Mouse (Mus musculus) T-helper 1 cell (primary cell): ENCODE results near the gene Clca1.
"Not testable (repeated sequence)": the region's sequence is repeated elsewhere in the genome, so short reads cannot be mapped to it uniquely, and the experiment has no call there.

Source experiments
- in situ Hi-C: fragments of 300-600 bp; cut with MboI, MseI; formaldehyde crosslinking; loops from one replicate; pipeline ENCODE4 v1.15.1; 2025; ENCODE audit warnings: high pct_unique_total_duplicates

Clca1 gene

GRCm38 (mm10) chr3:145032676-145033075 is at the start of gene Clca1:
TSS of gene Clca1 (minus strand) at chr3:145032776.
- in situ Hi-C loops: no loop called here

GRCm38 (mm10) chr3:145080904-145081303 is 48.3 kb upstream of the Clca1 start:
- in situ Hi-C loops: no loop called here

DNA sequence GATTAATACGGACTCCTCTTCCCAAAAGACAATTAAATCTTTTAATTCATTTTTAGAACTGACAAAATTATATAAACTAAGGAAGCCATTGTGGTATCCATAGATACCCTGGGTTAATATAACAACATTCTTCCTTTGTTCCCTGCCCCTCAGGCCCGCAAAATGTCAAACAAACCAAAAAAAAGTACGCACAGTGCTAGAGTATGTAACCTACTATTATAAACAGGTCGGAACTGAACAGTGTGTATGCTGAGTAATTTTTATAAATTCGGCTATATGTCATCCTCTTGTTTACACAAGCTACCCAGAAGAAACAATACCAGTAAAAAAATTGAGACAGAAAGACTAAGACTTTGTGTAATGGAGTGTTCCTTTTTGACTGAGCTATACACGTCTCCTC is 45.8 kb upstream of the Clca1 start:
- in situ Hi-C loops: no loop called here

- in situ Hi-C loops: no loop called here
Measured at GRCm38 (mm10) chr3:145072339-145072738, 39.8 kb upstream of the Clca1 start.

- in situ Hi-C loops: no loop called here
Measured at GRCm38 (mm10) chr3:145068964-145069363, 36.4 kb upstream of the Clca1 start.

DNA sequence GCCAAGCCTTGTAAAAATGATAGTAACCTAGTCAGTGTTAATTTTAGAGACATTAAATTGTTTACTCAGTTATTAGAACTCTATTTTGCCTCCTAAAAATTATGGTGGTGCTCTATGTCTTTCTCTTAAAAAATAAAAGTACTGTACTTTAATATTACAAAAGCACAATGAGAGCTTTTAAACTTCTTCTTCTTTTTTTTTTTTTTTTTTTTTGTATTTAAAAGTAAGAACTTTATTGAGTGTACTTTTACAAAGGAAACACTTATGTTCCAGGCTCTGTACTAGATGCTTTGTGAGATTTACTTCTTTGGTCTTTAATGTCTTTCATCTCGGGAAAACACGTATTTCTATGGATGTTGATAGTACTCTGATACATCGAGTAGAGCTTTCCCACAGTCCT is 22.6 kb upstream of the Clca1 start:
- in situ Hi-C loops: not testable (repeated sequence)

DNA sequence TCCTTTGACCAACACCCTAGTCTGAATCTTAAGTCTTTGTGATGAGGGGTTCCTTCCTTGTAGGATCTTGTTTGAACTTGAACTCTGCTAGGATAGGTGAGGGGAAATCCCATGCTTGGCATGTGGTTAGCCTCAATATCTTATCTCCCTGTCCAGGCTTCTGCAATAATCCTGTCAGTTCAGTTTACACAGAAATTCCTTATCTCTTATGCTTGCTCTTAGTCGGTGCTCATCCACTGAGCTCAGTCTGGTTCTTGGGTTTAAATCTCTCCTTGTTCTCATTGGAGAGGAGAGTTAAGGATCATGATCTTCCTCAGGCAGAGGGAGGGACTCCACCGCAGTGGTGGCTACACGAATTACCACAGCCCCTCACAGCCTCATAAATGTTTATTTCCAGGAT is 17.2 kb upstream of the Clca1 start:
- in situ Hi-C loops: no loop called here

GRCm38 (mm10) chr3:145038813-145039212 is 6.2 kb upstream of the Clca1 start:
- in situ Hi-C loops: no loop called here

GRCm38 (mm10) chr3:145028036-145028435 is 4.5 kb downstream of the Clca1 start:
- in situ Hi-C loops: no loop called here

- in situ Hi-C loops: no loop called here
Measured at GRCm38 (mm10) chr3:145026750-145027149, 5.8 kb downstream of the Clca1 start.

GRCm38 (mm10) chr3:145017807-145018206 is 14.8 kb downstream of the Clca1 start:
- in situ Hi-C loops: no loop called here

DNA sequence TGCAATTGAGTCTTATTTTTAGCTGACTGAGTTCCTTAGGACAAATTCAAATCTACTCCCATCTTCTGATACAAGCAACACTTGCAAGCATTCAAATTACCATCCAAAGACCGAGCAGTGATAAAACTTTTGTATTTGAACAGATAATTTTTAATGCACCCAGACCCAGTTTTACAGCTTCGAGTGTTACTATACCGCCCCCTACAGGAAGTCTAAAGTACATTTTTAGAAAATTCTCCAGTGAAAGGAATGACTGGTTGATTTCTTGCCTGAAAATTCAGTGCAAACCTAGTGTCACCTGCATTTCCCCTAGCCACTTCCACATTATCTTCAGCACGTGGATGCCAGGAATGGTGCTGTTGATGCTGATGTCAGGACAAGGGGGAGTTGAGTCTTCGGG is 28.2 kb downstream of the Clca1 start:
- in situ Hi-C loops: no loop called here

- in situ Hi-C loops: no loop called here
Measured at GRCm38 (mm10) chr3:145000912-145001311, 31.7 kb downstream of the Clca1 start.

DNA sequence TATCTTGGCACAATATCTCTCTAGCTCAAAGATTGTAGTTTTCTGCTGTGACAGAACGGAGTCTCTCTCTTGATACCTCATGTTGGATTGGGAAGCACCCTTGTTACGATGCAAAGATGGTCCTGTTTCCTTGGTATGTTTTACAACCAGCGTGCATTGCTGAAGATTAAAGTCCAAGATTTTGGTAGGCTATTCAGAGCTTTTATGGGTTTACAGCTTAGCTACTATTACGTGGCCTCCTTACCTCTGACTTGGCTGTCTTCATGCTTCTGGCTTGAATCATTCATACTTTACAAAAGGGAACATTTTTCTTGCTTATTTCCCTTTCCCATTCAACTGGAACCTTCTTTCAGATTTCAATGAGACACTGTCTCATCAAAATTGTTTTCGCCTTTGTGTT is 39.5 kb downstream of the Clca1 start:
- in situ Hi-C loops: no loop called here

GRCm38 (mm10) chr3:144992618-144993017 is 40.0 kb downstream of the Clca1 start:
- in situ Hi-C loops: no loop called here

GRCm38 (mm10) chr3:144985890-144986289 is 46.7 kb downstream of the Clca1 start:
- in situ Hi-C loops: no loop called here

GRCm38 (mm10) chr3:144980551-144980950 is 52.0 kb downstream of the Clca1 start:
- in situ Hi-C loops: no loop called here

DNA sequence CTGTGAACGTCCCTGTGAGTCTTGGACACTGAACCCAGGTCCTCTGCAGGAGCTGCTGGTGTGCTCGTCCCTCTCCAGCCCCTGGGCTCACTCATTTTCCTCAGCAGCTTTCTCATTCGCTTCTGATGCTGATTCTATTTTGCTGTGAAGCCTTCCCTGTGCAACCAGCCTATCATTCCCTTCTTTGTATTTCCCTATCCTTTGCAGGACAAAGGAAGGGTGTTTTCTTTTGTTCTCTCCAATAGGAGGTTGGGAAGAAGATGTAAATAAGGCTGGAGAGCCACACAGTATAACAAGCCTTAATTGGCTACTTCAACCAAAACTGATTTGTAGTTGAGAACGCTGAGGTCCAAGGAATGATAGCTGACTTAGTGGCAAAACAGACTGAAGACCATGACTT is 54.9 kb downstream of the Clca1 start:
- in situ Hi-C loops: no loop called here

GRCm38 (mm10) chr3:144976091-144976490 is 56.5 kb downstream of the Clca1 start:
- in situ Hi-C loops: no loop called here

DNA sequence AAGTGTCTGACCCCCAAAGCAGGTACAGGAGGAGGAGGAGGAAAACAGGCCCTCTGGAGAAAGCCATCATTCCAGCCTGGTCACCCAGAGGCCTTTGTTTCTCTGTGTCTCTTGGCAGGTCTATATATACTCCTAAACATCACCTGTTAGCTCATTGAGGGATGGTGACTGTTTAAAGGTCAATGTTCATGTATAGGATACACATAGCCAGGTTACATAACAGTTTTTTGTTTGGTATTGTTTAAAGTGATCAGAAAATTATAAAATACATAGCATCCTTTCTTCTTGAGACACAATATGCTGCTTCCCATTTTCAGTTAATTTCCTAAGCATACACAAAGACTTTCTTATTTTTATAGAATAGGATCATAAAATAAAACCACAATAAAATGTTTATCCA is 57.6 kb downstream of the Clca1 start, which contains the start of gene Clca4a:
Clca4a (minus strand) TSS at position 101 of the 400 bp plus-strand sequence.
- in situ Hi-C loops: no loop called here

DNA sequence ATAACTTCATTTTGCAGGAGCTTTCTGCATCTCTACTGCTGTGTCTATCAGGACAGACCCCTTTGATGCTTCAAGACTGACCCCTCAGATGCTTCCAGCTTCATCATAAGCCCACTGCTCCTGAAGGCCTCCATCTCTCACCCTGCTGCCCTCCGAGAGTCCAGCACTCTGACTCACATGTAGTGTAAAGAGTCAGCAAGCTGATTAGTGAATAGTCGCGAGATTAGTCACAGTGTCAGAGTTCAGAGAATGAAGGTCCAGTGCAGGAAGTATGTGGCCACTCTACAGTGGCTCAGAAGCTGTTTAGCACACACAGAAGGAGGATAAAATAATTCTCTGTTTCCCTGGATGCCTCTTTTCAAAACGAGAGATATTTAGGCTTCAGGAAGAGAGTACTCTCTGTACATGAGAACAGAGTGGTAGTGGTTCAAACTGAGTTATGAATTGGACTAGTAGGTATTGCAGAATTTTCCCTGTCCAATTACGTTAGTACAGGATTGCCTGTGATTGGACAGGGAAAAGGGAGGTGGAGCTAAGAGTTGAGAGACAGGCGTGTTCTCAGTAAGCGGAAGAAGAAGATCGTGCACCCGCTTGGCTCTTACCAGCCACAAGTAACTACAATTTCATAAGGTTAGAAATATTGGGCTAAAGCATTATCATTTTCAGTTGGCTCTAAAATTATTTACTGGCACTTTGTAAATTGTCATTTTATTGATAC is 60.9 kb downstream of the Clca1 start:
- in situ Hi-C loops: no loop called here

GRCm38 (mm10) chr3:144969755-144970154 is 62.8 kb downstream of the Clca1 start:
- in situ Hi-C loops: no loop called here

DNA sequence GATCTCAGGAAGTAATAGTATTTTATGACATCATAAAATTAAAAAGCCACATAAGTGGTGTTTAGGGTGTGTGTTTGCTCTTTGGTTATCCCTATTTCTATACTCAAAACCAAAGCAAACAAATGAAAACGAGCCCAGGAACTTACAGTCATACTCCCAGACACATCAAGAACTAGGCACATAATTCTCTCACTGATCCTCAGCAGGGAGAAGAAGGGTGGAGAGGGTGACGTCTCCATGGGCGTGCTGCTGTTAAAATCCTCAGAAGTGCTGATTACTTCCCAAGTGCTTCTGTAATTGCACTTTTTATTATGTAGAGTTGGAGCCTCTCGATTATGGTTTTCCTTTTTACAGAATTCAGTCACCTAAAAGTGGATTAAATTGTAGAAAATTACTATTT is 66.5 kb downstream of the Clca1 start:
- in situ Hi-C loops: no loop called here
